Mouse (Mus musculus): Measurements from ENCODE around the gene 4930564D02Rik. TPM values are rescaled to one million over a fixed set of nuclear protein-coding genes. Genes with fewer than 3 reads are reported as not detected.

Gene 4930564D02Rik
- not detected for polyA plus RNA-seq (2017; shearing (Covaris generic))

GRCm38 (mm10) chr3:105066544-105066943, at the start of gene 4930564D02Rik:
Gene 4930564D02Rik (plus strand): TSS chr3:105066844.

GRCm38 (mm10) chr3:105052937-105053697, 13.5 kb upstream of the 4930564D02Rik start, which contains the start of gene Cttnbp2nl:
Gene Cttnbp2nl (minus strand): TSS chr3:105053146.

Other genes with a start within 250 kb of the 4930564D02Rik start
- 55.2 TPM for gene Mov10, start 248.3 kb upstream of the 4930564D02Rik start, polyA plus RNA-seq (2017; shearing (Covaris generic))
- gene St7l, start 202.8 kb upstream of the 4930564D02Rik start, polyA plus RNA-seq (2017; shearing (Covaris generic)) = 47.8 TPM
- gene Capza1, start 202.3 kb upstream of the 4930564D02Rik start, polyA plus RNA-seq (2017; shearing (Covaris generic)) = 569 TPM
- 0.22 TPM for gene Wnt2b, start 104.9 kb upstream of the 4930564D02Rik start, polyA plus RNA-seq (2017; shearing (Covaris generic))
- 0.57 TPM for gene Cttnbp2nl, start 13.7 kb upstream of the 4930564D02Rik start, polyA plus RNA-seq (2017; shearing (Covaris generic))

All from activated CD4-positive, CD25-positive, alpha-beta regulatory T cell, adult 9 weeks (primary cell).